In genomic region chr9:62726472-62726871, GRCm38 (mm10) we compare ENCODE assay signal across 11 mouse cellular contexts. TPM values are rescaled to one million over a fixed set of nuclear protein-coding genes. Genes with fewer than 3 reads are reported as not detected.
DNase-seq lines count a peak whose midpoint lies in the region; ATAC-seq and TF ChIP-seq lines count a peak whose summit lies in the region.
"Had no signal": no experiment of that assay in that cellular context is flagged by ENCODE, and none has a peak within 500 bp of the region (broad histone marks: within the 10 kb centered on the region; RNA-seq: fewer than 3 reads in every experiment).

No protein-coding gene starts in this region.

- no peak for TF ChIP-seq EP300 in liver, embryonic 14.5 days (IDR thresholded peaks at IDR 0.05; ENCODE audit: low read depth)

- no peaks in the 10 kb centered on the region for H3K27me3 ChIP-seq in liver, embryonic 14.5 days (ENCODE audit: control insufficient read depth, insufficient read depth, low read length)
- H3K27me3 ChIP-seq: embryonic facial prominence, embryonic 13.5 days had no signal

- DNase-seq in adrenal gland, postnatal 10 days, result peak; percentile 24
- DNase-seq in adrenal gland, adult 2 months, result no peak
- DNase-seq in liver, embryonic 14.5 days (ENCODE audit: low read depth in 3 of 3, low spot score in 3 of 3), result no peak
- DNase-seq in liver, result no peak
- DNase-seq in retina, postnatal 1 day, result peak; percentile 57
- DNase-seq in layer of hippocampus, adult 11-12 months (ENCODE audit: low spot score), result no peak
- DNase-seq: right cerebral cortex, postnatal 25 days had no signal

- H3K4me1 ChIP-seq in liver, embryonic 14.5 days (replicated peaks; ENCODE audit: control insufficient read depth in 2 of 2, insufficient read depth in 2 of 2, low read length in 1 of 2), result no peaks in the 10 kb centered on the region
- no peaks in the 10 kb centered on the region for H3K4me1 ChIP-seq in bone marrow, adult 2 months (ENCODE audit: control insufficient read depth, insufficient read depth, low read length)

- no peaks in the 10 kb centered on the region for H3K9me3 ChIP-seq in liver, embryonic 14.5 days (ENCODE audit: control insufficient read depth, low read length)
- H3K9me3 ChIP-seq: embryonic facial prominence, embryonic 13.5 days; midbrain, embryonic 10.5 days had no signal

- peak; percentile 75 for TF ChIP-seq CTCF in liver, embryonic 14.5 days (IDR thresholded peaks at IDR 0.05; ENCODE audit: low read depth)
- TF ChIP-seq CTCF in bone marrow, adult 2 months (IDR thresholded peaks at IDR 0.05; ENCODE audit: control insufficient read depth, insufficient read depth, low read length), result peak; percentile 28; the same call in 1 of the 2 replicates

- ATAC-seq in liver, embryonic 14.5 days (ENCODE audit: insufficient read depth), result no peak
- no peak for ATAC-seq in cerebellum, adult (ENCODE audit: insufficient number of reproducible peaks, low FRiP score, low TSS enrichment)

- TF ChIP-seq POLR2A in bone marrow, adult 2 months (IDR thresholded peaks at IDR 0.05; ENCODE audit: borderline replicate concordance, control insufficient read depth, low read depth, low read length), result no peak

- no peak overlapping the region for H3K9ac ChIP-seq in liver, embryonic 14.5 days (replicated peaks)
- H3K9ac ChIP-seq: embryonic facial prominence, embryonic 13.5 days had no signal

- H3K36me3 ChIP-seq in liver, embryonic 14.5 days (replicated peaks; ENCODE audit: control insufficient read depth, insufficient read depth, low read depth), result no peaks in the 10 kb centered on the region
- H3K36me3 ChIP-seq: embryonic facial prominence, embryonic 13.5 days; midbrain, embryonic 10.5 days had no signal

- H3K27ac ChIP-seq in liver, embryonic 14.5 days, result no peak overlapping the region
- H3K27ac ChIP-seq in bone marrow, adult 2 months (ENCODE audit: control insufficient read depth, insufficient read depth, low read depth, low read length, poor library complexity), result no peak overlapping the region
- H3K27ac ChIP-seq: embryonic facial prominence, embryonic 13.5 days; midbrain, embryonic 10.5 days had no signal

- WGBS in liver, embryonic 14.5 days (ENCODE audit: insufficient replicate concordance), result 34% methylated on average over 6 of the region's 6 CpGs
- 62% methylated on average over 6 of the region's 6 CpGs for WGBS in bone marrow, adult 2 months

- no peak overlapping the region for H3K4me3 ChIP-seq in liver, embryonic 14.5 days (ENCODE audit: insufficient read depth in 1 of 2, low read depth in 2 of 2, low read length in 2 of 2)
- no peak overlapping the region for H3K4me3 ChIP-seq in bone marrow, adult 2 months (replicated peaks; ENCODE audit: control insufficient read depth, low read depth, low read length)
- H3K4me3 ChIP-seq: embryonic facial prominence, embryonic 13.5 days; midbrain, embryonic 10.5 days had no signal

- H3K4me2 ChIP-seq in liver, embryonic 14.5 days (ENCODE audit: low read depth), result no peak overlapping the region
- H3K4me2 ChIP-seq: embryonic facial prominence, embryonic 13.5 days had no signal

RNA-seq across cellular contexts. Expression of gene Itga11, which starts 48.8 kb away (rescaled TPM):
- 1 to 10 TPM; 2.0 to 2.5 TPM for total RNA-seq in adrenal gland, postnatal 10 days (2021)
- 1 to 10 TPM; 1.9 to 3.5 TPM for total RNA-seq in adrenal gland, adult 2 months (2021)
- 1.3 and 1.5 TPM in 2 replicates for polyA plus RNA-seq in adrenal gland, adult 2 months (2012; rRNA removed)
- polyA plus RNA-seq in liver, embryonic 14.5 days (2012; rRNA removed), result 0.07 and 0.08 TPM in 2 replicates
- 0.08 TPM in 2 replicates for polyA plus RNA-seq in liver, embryonic 14.5 days (2014; fragmentation: Nextera tagmentation; extraction: Ambion mirVana)
- 0.65 and 1.1 TPM in 2 replicates for polyA plus RNA-seq in bone marrow, adult 2 months (2011; ENCODE audit: insufficient read depth, insufficient read length, low replicate concordance, missing spikeins)

Comparison
In these comparisons a context has a peak if more than half of its experiments do, and no peak if none do; other contexts are left out.
1. DNase-seq: peak in adrenal gland, postnatal 10 days (single experiment) and retina, postnatal 1 day (single experiment); none in adrenal gland, adult 2 months (single experiment), liver, embryonic 14.5 days (0 of 3), liver (single experiment) and layer of hippocampus, adult 11-12 months (single experiment).